Mouse (Mus musculus) lung, embryonic 15.5 days (tissue): ENCODE measurements at regions not wholly inside any gene's neighbourhood (a gene's known extent, or its start where the extent isn't known, plus 50 kb on each side); places are given as distances from the start of the nearest gene placed in this dataset.
"Not testable (repeated sequence)": the region's sequence is repeated elsewhere in the genome, so short reads cannot be mapped to it uniquely, and the experiment has no call there.

Experiments
- ATAC-seq: fragments of 200-750 bp; cut with Nextera tagmentation; 2 replicates; pipeline ENCODE4 v1.8.0; 2017; ENCODE audit warnings: moderate number of reproducible peaks, borderline replicate concordance; ENCODE audit not compliant: low FRiP score, low TSS enrichment; ENCODE audit errors: extremely low read depth
- H3K27ac ChIP-seq: fragments of 300-500 bp; sonication (generic); 2 replicates; pipeline ENCODE4 v1.5.1; 2015; ENCODE audit warnings: moderate library complexity, mild to moderate bottlenecking, inconsistent platforms
- H3K27me3 ChIP-seq: fragments of 300-500 bp; sonication (generic); 2 replicates; pipeline ENCODE4 v1.6.1; 2015; ENCODE audit warnings: inconsistent platforms
- H3K36me3 ChIP-seq: fragments of 300-500 bp; sonication (generic); 2 replicates; pipeline ENCODE4 v1.6.1; 2015; ENCODE audit warnings: inconsistent platforms
- H3K4me1 ChIP-seq: fragments of 300-500 bp; sonication (generic); 2 replicates; pipeline ENCODE4 v1.6.1; 2015; ENCODE audit warnings: inconsistent platforms
- H3K4me2 ChIP-seq: fragments of 300-500 bp; sonication (generic); 2 replicates; pipeline ENCODE4 v1.6.1; 2015; ENCODE audit warnings: inconsistent platforms, mild to moderate bottlenecking, moderate library complexity
- H3K4me3 ChIP-seq: fragments of 300-500 bp; sonication (generic); 2 replicates; pipeline ENCODE4 v1.5.1; 2015; ENCODE audit warnings: mild to moderate bottlenecking, inconsistent platforms
- H3K9ac ChIP-seq: fragments of 300-500 bp; sonication (generic); 2 replicates; pipeline ENCODE4 v1.6.1; 2015; ENCODE audit warnings: inconsistent platforms
- H3K9me3 ChIP-seq: fragments of 300-500 bp; sonication (generic); 2 replicates; pipeline ENCODE4 v1.6.1; 2016; ENCODE audit warnings: inconsistent platforms
- WGBS: fragments of 180-500 bp; shearing (Covaris S2); methylation state at CpG from one replicate; pipeline ENCODE4 v1.1.7; 2015; 5-methylcytosine and 5-hydroxymethylcytosine counted together

DNA sequence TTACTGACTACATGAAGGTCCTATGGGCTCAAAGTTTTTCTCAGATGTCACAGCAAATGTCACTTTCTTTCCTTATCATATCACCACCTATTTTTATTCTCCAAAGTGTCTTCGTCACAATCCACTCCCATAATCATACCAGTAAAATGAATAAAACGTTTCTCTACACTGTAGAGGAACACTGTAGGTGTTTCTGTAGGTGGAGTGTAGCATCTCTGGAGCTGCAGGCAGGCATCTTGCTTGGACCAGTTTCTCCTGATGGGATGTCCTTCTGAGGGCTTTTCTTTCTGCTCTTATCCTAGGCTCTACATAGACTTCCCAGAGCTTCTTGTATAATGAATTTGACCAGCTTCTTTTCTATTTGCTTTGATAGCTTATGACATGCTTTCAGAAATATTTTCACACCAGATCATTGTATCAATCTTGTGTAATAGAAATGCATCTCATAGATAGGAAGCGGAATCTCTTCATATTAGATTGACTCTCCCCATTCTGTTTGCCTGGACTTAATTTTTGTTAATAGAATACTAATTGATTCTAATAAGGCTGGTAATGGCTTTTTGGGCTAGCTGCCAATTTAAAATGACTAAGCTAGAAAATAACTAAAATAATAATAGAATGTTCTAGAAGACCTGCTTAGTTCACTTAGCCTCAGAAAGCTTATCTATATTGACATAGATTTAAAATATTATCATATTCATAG is 282.3 kb upstream of the Meis2 start:
- 74% methylated on average over 3 of the region's 3 CpGs for WGBS
- Histone ChIP-seq H3K4me2 (no peak overlapping the region), H3K4me1 (no peaks in the 10 kb centered on the region), H3K9ac (no peak overlapping the region), H3K27me3 (no peaks in the 10 kb centered on the region), H3K27ac (no peak overlapping the region), H3K4me3 (no peak overlapping the region), H3K9me3 (no peaks in the 10 kb centered on the region), H3K36me3 (no peaks in the 10 kb centered on the region)
- ATAC-seq = no peak

DNA sequence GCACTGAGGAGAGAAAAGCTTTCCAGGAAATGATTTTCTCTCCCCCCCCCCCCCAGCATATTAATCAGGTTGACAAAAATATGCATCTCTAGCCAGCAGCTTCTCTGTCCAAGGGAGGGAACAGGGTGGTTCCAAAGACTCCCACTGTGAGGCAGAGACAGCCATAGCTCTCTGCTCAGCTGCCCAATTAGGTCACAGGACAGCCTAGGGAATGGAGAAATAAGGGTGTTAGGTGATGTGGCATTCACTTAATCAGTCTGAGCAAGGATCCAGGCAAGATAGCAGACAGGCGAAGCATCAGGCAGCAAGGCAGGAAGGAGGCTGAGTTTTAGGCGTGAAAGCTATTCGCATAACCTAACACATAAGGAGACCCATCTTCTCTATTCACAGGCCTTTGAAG is 266.2 kb upstream of the Meis2 start:
- Histone ChIP-seq H3K4me1 (no peaks in the 10 kb centered on the region), H3K27ac (no peak overlapping the region), H3K36me3 (no peaks in the 10 kb centered on the region), H3K4me2 (no peak overlapping the region), H3K4me3 (no peak overlapping the region), H3K9me3 (no peaks in the 10 kb centered on the region), H3K9ac (no peak overlapping the region), H3K27me3 (no peaks in the 10 kb centered on the region)
- 80% methylated on average over 3 of the region's 3 CpGs for WGBS
- no peak for ATAC-seq

- no peaks in the 10 kb centered on the region for H3K9me3 ChIP-seq
- no peak for ATAC-seq
- H3K4me3 ChIP-seq = no peak overlapping the region
- WGBS = 65% methylated on average over 14 of the region's 14 CpGs
- no peaks in the 10 kb centered on the region for H3K4me1 ChIP-seq
- H3K27me3 ChIP-seq = no peaks in the 10 kb centered on the region
- no peak overlapping the region for H3K9ac ChIP-seq
- H3K4me2 ChIP-seq = no peak overlapping the region
- no peaks in the 10 kb centered on the region for H3K36me3 ChIP-seq
- H3K27ac ChIP-seq = no peak overlapping the region
Measured at GRCm38 (mm10) chr2:116322039-116322770, 256.6 kb upstream of the Meis2 start.

DNA sequence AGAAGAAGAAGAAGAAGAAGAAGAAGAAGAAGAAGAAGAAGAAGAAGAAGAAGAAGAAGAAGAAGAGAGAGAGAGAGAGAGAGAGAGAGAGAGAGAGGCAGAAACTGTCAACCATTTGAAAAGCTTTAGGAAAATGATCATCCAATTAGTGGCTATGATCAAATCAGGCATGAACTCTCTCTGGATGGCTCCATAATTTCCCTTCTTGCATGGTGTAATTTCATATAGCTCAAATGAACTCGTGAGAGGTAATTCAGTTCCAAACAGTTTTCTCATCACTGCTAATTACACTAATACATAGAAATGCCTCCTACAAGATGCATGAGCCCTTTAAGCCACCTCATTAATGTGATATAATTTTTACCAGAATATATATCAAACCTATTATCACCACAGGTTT is 233.9 kb upstream of the Meis2 start:
- no peak for ATAC-seq
- H3K4me2 ChIP-seq = no peak overlapping the region

DNA sequence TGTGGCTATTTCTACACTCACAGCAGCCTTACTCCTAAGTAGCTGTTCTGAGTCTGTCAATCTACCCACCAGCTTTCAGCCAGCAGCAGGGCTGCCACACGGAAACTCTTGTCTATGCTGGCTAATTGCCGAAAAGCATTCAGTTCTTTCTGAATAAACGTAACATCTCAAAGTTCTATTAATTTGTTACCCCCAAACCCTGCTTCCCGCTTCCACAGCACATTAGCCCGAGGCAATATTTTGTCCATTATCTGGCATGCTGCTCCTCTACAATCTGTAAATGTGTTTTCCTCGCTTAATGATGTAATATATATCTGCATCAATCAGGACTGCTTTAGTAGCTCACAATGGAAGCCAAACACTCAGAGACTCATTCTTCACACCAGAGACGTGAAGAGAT is 224.2 kb upstream of the Meis2 start:
- ATAC-seq = no peak
- Histone ChIP-seq H3K4me1 (no peaks in the 10 kb centered on the region), H3K4me2 (no peak overlapping the region), H3K36me3 (no peaks in the 10 kb centered on the region), H3K9ac (no peak overlapping the region), H3K4me3 (no peak overlapping the region), H3K27me3 (no peaks in the 10 kb centered on the region), H3K27ac (no peak overlapping the region), H3K9me3 (no peaks in the 10 kb centered on the region)
- 72% methylated on average over 7 of the region's 7 CpGs for WGBS

More for the DNA sequence above, 233.9 kb upstream of the Meis2 start:
- H3K36me3 ChIP-seq = no peaks in the 10 kb centered on the region
- WGBS = 64% methylated on average over 1 of the region's 1 CpGs
- H3K27ac ChIP-seq = no peak overlapping the region
- no peaks in the 10 kb centered on the region for H3K9me3 ChIP-seq
- no peak overlapping the region for H3K9ac ChIP-seq
- H3K27me3 ChIP-seq = no peaks in the 10 kb centered on the region
- no peak overlapping the region for H3K4me3 ChIP-seq
- no peaks in the 10 kb centered on the region for H3K4me1 ChIP-seq

DNA sequence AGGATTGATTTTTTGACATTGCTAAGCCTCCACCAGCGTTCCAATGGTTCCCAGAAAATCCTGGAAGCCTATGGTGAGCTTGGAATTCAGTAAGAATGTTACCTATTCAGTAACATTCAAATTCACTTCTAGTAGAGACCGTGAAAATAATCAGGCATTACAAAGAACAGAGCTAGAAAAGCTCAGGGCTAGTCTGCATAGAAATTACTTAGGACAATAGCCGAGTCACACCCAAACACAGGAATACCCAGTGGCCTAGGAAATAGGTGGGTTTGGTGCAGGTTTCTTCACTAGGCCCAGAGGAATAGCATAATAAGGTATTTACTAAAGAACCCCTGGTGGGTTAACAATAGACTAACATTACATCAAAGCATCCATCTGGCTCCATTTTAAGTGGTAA is 177.6 kb upstream of the Meis2 start:
- not testable (repeated sequence) for H3K9me3 ChIP-seq, H3K4me2 ChIP-seq, ATAC-seq, H3K9ac ChIP-seq, H3K27me3 ChIP-seq, H3K27ac ChIP-seq, H3K4me3 ChIP-seq, H3K36me3 ChIP-seq, H3K4me1 ChIP-seq
- WGBS = 65% methylated on average over 3 of the region's 3 CpGs

DNA sequence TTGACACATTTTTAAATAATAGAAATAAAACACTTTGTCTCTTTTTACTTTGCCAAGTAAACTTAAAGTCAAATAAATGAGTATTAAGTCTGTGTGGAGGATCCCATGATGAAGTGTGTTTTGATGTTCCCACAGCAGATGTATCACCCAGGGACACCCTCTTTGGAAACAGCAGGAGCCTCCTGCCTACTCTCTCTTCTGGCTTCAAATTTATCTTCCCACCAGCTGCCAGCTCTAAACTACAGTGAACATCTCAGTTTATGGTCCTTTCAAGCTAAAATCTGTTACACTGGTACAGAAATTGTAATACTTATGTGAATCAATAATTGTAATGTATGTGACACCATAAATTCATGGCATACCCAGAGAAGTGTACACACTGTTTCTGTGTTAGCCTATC is 171.1 kb upstream of the Meis2 start:
- Histone ChIP-seq H3K4me3 (no peak overlapping the region), H3K4me1 (no peaks in the 10 kb centered on the region), H3K9ac (no peak overlapping the region), H3K27me3 (no peaks in the 10 kb centered on the region), H3K4me2 (no peak overlapping the region), H3K9me3 (no peaks in the 10 kb centered on the region), H3K27ac (no peak overlapping the region), H3K36me3 (no peaks in the 10 kb centered on the region)
- ATAC-seq = no peak

GRCm38 (mm10) chr2:116232793-116233192 is 167.2 kb upstream of the Meis2 start:
- H3K4me3 ChIP-seq = no peak overlapping the region
- no peak overlapping the region for H3K4me2 ChIP-seq
- H3K27ac ChIP-seq = no peak overlapping the region
- no peaks in the 10 kb centered on the region for H3K4me1 ChIP-seq
- no peaks in the 10 kb centered on the region for H3K27me3 ChIP-seq
- H3K9me3 ChIP-seq = no peaks in the 10 kb centered on the region
- no peak for ATAC-seq
- WGBS = 45% methylated on average over 1 of the region's 1 CpGs
- no peak overlapping the region for H3K9ac ChIP-seq
- H3K36me3 ChIP-seq = no peaks in the 10 kb centered on the region

DNA sequence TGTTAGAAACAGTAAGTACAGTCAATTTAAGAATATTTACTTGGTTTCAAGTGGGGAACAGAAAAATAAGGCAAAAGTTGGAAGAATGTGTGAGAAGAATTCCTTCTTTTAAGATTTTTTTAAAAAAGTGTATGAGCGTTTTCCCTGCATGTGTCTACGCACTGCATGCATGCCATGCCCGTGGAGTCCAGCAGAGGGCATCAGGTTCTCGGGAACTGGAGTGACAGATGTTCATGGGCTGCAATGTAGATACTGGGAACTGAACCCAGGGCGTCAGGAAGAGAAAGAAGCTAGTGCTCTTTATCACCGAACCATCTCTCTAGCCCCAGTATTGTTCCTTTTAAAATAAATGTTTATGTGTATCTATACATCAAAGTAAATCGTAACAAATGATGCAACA is 150.8 kb upstream of the Meis2 start:
- ATAC-seq = no peak
- 68% methylated on average over 7 of the region's 7 CpGs for WGBS
- no peaks in the 10 kb centered on the region for H3K4me1 ChIP-seq
- H3K4me3 ChIP-seq = no peak overlapping the region
- H3K9ac ChIP-seq = no peak overlapping the region
- no peaks in the 10 kb centered on the region for H3K9me3 ChIP-seq
- H3K27ac ChIP-seq = no peak overlapping the region
- no peaks in the 10 kb centered on the region for H3K27me3 ChIP-seq
- no peak overlapping the region for H3K4me2 ChIP-seq
- H3K36me3 ChIP-seq = no peaks in the 10 kb centered on the region

- Histone ChIP-seq H3K27me3 (no peaks in the 10 kb centered on the region), H3K9me3 (no peaks in the 10 kb centered on the region), H3K36me3 (no peaks in the 10 kb centered on the region), H3K27ac (no peak overlapping the region), H3K4me3 (no peak overlapping the region), H3K4me1 (no peaks in the 10 kb centered on the region), H3K4me2 (no peak overlapping the region), H3K9ac (no peak overlapping the region)
- ATAC-seq = no peak
- WGBS = 55% methylated on average over 14 of the region's 14 CpGs
Measured at GRCm38 (mm10) chr2:116201248-116202223, 135.9 kb upstream of the Meis2 start.

GRCm38 (mm10) chr2:116200795-116201194 is 135.2 kb upstream of the Meis2 start:
- H3K27ac ChIP-seq = no peak overlapping the region
- WGBS = 42% methylated on average over 5 of the region's 5 CpGs
- H3K4me2 ChIP-seq = no peak overlapping the region
- H3K4me3 ChIP-seq = no peak overlapping the region
- no peak for ATAC-seq
- no peaks in the 10 kb centered on the region for H3K9me3 ChIP-seq
- no peaks in the 10 kb centered on the region for H3K4me1 ChIP-seq
- H3K9ac ChIP-seq = no peak overlapping the region
- no peaks in the 10 kb centered on the region for H3K36me3 ChIP-seq
- no peaks in the 10 kb centered on the region for H3K27me3 ChIP-seq

GRCm38 (mm10) chr2:116181861-116182260 is 116.2 kb upstream of the Meis2 start:
- H3K4me1 ChIP-seq = no peaks in the 10 kb centered on the region
- no peak overlapping the region for H3K9ac ChIP-seq
- H3K27me3 ChIP-seq = no peaks in the 10 kb centered on the region
- WGBS = 81% methylated on average over 11 of the region's 11 CpGs
- ATAC-seq = no peak
- no peaks in the 10 kb centered on the region for H3K9me3 ChIP-seq
- H3K36me3 ChIP-seq = no peaks in the 10 kb centered on the region
- no peak overlapping the region for H3K4me3 ChIP-seq
- H3K27ac ChIP-seq = no peak overlapping the region
- H3K4me2 ChIP-seq = no peak overlapping the region
